Mouse (Mus musculus): Measurements from ENCODE around the gene Cpsf2.

Gene Cpsf2

GRCm38 (mm10) chr12:101981559-101981958 is 5.8 kb downstream of the Cpsf2 start:
- DNase-seq, result no peak

GRCm38 (mm10) chr12:101982977-101983376 is 7.2 kb downstream of the Cpsf2 start:
- DNase-seq, result peak; percentile 69

GRCm38 (mm10) chr12:101985110-101985509 is 9.3 kb downstream of the Cpsf2 start:
- DNase-seq, result no peak

- DNase-seq, result no peak
Observed at GRCm38 (mm10) chr12:101987659-101988058, 11.9 kb downstream of the Cpsf2 start.

- peak; percentile 88 for DNase-seq
Observed at GRCm38 (mm10) chr12:101994576-101995467, 19.0 kb downstream of the Cpsf2 start.

GRCm38 (mm10) chr12:101998929-101999328 is 23.1 kb downstream of the Cpsf2 start:
- DNase-seq, result no peak

- peak; percentile 82 for DNase-seq
Observed at GRCm38 (mm10) chr12:102000785-102001184, 25.0 kb downstream of the Cpsf2 start.

GRCm38 (mm10) chr12:102008111-102008977 is 32.6 kb downstream of the Cpsf2 start:
- DNase-seq, result peak; percentile 87

- peak; percentile 65 for DNase-seq
Observed at GRCm38 (mm10) chr12:102009551-102009950, 33.8 kb downstream of the Cpsf2 start.

- no peak for DNase-seq
Observed at GRCm38 (mm10) chr12:102014411-102014810, 38.6 kb downstream of the Cpsf2 start.

- peak; percentile 76 for DNase-seq
Observed at GRCm38 (mm10) chr12:102015127-102015526, 39.3 kb downstream of the Cpsf2 start.

- no peak for DNase-seq
Observed at GRCm38 (mm10) chr12:102021923-102022322, 46.1 kb downstream of the Cpsf2 start.

- no peak for DNase-seq
Observed at GRCm38 (mm10) chr12:102029184-102029583, 53.4 kb downstream of the Cpsf2 start.

- DNase-seq, result no peak
Observed at GRCm38 (mm10) chr12:102029892-102030446, 54.2 kb downstream of the Cpsf2 start.

GRCm38 (mm10) chr12:102034934-102035333 is 59.1 kb downstream of the Cpsf2 start:
- no peak for DNase-seq

GRCm38 (mm10) chr12:102039861-102040260 is 64.1 kb downstream of the Cpsf2 start:
- DNase-seq, result no peak

GRCm38 (mm10) chr12:102041699-102042098 is 65.9 kb downstream of the Cpsf2 start:
- no peak for DNase-seq

- DNase-seq, result peak; percentile 68
Observed at GRCm38 (mm10) chr12:102042247-102042646, 66.5 kb downstream of the Cpsf2 start.

GRCm38 (mm10) chr12:102043840-102044239 is 68.1 kb downstream of the Cpsf2 start:
- peak; percentile 76 for DNase-seq

GRCm38 (mm10) chr12:102054155-102054554 is 78.4 kb downstream of the Cpsf2 start:
- DNase-seq, result no peak

- DNase-seq, result no peak
Observed at GRCm38 (mm10) chr12:102055758-102056157, 80.0 kb downstream of the Cpsf2 start.

Data from heart, adult 11 months (tissue).